Mouse (Mus musculus) small intestine, adult 2 months (tissue): ENCODE measurements around the gene Robo4. TPM values are rescaled to one million over a fixed set of nuclear protein-coding genes. Genes with fewer than 3 reads are reported as not detected.

Experiments
- H3K27ac ChIP-seq: fragments of 200-500 bp; 2 replicates; pipeline ENCODE4 v1.5.1; 2012; ENCODE audit warnings: low read depth, low read length, control low read depth, inconsistent platforms; ENCODE audit not compliant: insufficient read depth
- H3K27me3 ChIP-seq: fragments of 200-500 bp; 2 replicates; pipeline ENCODE4 v1.6.1; 2012; ENCODE audit warnings: mild to moderate bottlenecking, moderate library complexity, low read length, inconsistent platforms; ENCODE audit not compliant: control insufficient read depth, insufficient read depth
- H3K36me3 ChIP-seq: fragments of 200-500 bp; 2 replicates; pipeline ENCODE4 v1.6.1; 2012; ENCODE audit warnings: mild to moderate bottlenecking, low read length, control low read depth, inconsistent platforms; ENCODE audit not compliant: control insufficient read depth, insufficient read depth
- H3K4me1 ChIP-seq: fragments of 200-500 bp; 2 replicates; pipeline ENCODE4 v1.6.1; 2012; ENCODE audit warnings: low read length, inconsistent platforms, mixed read lengths; ENCODE audit not compliant: control insufficient read depth, insufficient read depth, insufficient read length
- H3K4me3 ChIP-seq: fragments of 200-500 bp; 2 replicates; pipeline ENCODE4 v1.5.1; 2012; ENCODE audit warnings: low read depth, mild to moderate bottlenecking, control low read depth, inconsistent platforms, low read length, moderate library complexity
- CTCF ChIP-seq: fragments of 200-500 bp; IDR thresholded peaks from 2 replicates; pipeline ENCODE4 v1.5.1; 2012; ENCODE audit warnings: low read depth, mild to moderate bottlenecking, control low read depth, inconsistent platforms, low read length, moderate library complexity, mixed read lengths; ENCODE audit not compliant: insufficient replicate concordance, insufficient read length; ENCODE audit errors: extremely low read depth
- POLR2A ChIP-seq: fragments of 200-500 bp; IDR thresholded peaks from 2 replicates; pipeline ENCODE4 v1.6.1; 2012; ENCODE audit warnings: low read depth, mild to moderate bottlenecking, control low read depth, inconsistent platforms, low read length, moderate library complexity
- WGBS: fragments of 180-500 bp; shearing (Covaris S2); methylation state at CpG from one replicate; pipeline ENCODE4 v1.1.7; 2018; 5-methylcytosine and 5-hydroxymethylcytosine counted together
- polyA plus RNA-seq: library from polyadenylated mRNA; depleted of rRNA; stranded (reverse); fragments of >200 nt; gene quantifications from 2 replicates; pipeline ENCODE4 v1.2.3, GENCODE M21; 2012

Gene Robo4
- polyA plus RNA-seq, 1 experiment, result 12.0 TPM

GRCm38 (mm10) chr9:37433823-37434560, 32.3 kb downstream of the Robo4 start:
- Histone ChIP-seq H3K36me3 (no peaks in the 10 kb centered on the region), H3K27ac (no peak overlapping the region), H3K27me3 (peaks cover 38% of the 10 kb centered on the region), H3K4me3 (no peak overlapping the region), H3K4me1 (peaks cover 6% of the 10 kb centered on the region; the same call in 1 of the 2 replicates)
- no peak for TF ChIP-seq POLR2A
- TF ChIP-seq CTCF, result no peak
- WGBS, result 4% methylated on average over 18 of the region's 18 CpGs

DNA sequence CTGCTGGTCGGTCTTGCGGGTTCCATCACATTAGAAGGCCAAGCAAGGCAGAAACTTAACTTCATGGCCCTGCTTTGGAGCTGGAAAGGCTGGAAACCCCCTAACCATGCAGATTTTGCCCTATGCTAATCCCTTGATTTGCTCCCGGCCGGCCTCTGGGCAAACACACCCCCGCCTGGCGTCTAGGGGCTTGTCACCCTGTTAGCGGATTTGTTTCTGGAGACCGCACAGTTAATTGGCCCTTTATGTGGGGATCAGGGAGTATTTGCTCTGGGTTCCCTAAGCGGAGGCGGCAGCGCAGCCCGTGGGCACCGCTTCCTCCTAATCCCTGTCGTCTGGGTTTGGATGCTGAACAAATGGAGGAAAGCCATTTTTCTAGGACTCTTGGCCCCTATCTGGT, 33.2 kb downstream of the Robo4 start:
- Histone ChIP-seq H3K36me3 (no peaks in the 10 kb centered on the region), H3K4me1 (peaks cover 3% of the 10 kb centered on the region; the same call in 1 of the 2 replicates), H3K27me3 (peaks cover 32% of the 10 kb centered on the region), H3K4me3 (no peak overlapping the region), H3K27ac (no peak overlapping the region)
- TF ChIP-seq POLR2A (no peak), CTCF (no peak)
- WGBS, result 9% methylated on average over 14 of the region's 14 CpGs

DNA sequence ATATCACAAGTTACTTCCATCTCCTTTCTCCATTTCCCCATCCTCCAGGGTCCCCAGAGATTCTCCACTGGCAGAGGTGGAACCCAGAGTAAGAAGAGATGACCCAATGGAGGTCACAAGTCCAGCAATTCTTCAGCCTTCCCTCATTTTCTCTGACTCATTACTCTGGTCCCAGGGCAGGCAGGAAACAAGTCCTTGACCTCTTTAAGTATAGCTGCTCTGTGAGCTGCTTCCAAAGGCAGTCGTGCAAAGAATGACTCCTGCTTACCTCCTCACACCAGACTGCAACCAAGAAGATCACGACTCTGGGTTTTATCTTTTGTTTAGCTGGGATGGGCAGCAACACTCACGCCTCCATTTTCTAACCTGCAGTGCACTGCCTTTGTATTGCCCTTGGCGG, 33.9 kb downstream of the Robo4 start:
- 9% methylated on average over 4 of the region's 4 CpGs for WGBS
- H3K27me3 ChIP-seq, result peaks cover 32% of the 10 kb centered on the region
- H3K4me1 ChIP-seq, result peaks cover 3% of the 10 kb centered on the region; the same call in 1 of the 2 replicates
- no peak overlapping the region for H3K27ac ChIP-seq
- H3K4me3 ChIP-seq, result no peak overlapping the region
- H3K36me3 ChIP-seq, result no peaks in the 10 kb centered on the region
- TF ChIP-seq CTCF (no peak), POLR2A (no peak)

GRCm38 (mm10) chr9:37437772-37438735, 36.4 kb downstream of the Robo4 start:
- Histone ChIP-seq H3K4me3 (no peak overlapping the region), H3K4me1 (no peaks in the 10 kb centered on the region; the same call in 1 of the 2 replicates), H3K36me3 (no peaks in the 10 kb centered on the region), H3K27ac (no peak overlapping the region), H3K27me3 (peaks cover 23% of the 10 kb centered on the region)
- TF ChIP-seq POLR2A (no peak), CTCF (no peak)
- 56% methylated on average over 3 of the region's 3 CpGs for WGBS

GRCm38 (mm10) chr9:37452401-37452800, 50.7 kb downstream of the Robo4 start:
- Histone ChIP-seq H3K27ac (no peak overlapping the region), H3K27me3 (peaks cover 33% of the 10 kb centered on the region), H3K36me3 (no peaks in the 10 kb centered on the region), H3K4me3 (no peak overlapping the region), H3K4me1 (no peaks in the 10 kb centered on the region)
- 2% methylated on average over 5 of the region's 5 CpGs for WGBS
- TF ChIP-seq CTCF (no peak), POLR2A (no peak)

- 49% methylated on average over 4 of the region's 4 CpGs for WGBS
- TF ChIP-seq POLR2A (no peak), CTCF (no peak)
- H3K4me3 ChIP-seq, result no peak overlapping the region
- H3K27ac ChIP-seq, result no peak overlapping the region
- no peaks in the 10 kb centered on the region for H3K4me1 ChIP-seq
- H3K36me3 ChIP-seq, result no peaks in the 10 kb centered on the region
- H3K27me3 ChIP-seq, result peaks cover 41% of the 10 kb centered on the region
Observed at GRCm38 (mm10) chr9:37453328-37453727, 51.6 kb downstream of the Robo4 start.

GRCm38 (mm10) chr9:37454011-37454492, 52.4 kb downstream of the Robo4 start:
- WGBS, result 27% methylated on average over 6 of the region's 6 CpGs
- H3K27me3 ChIP-seq, result peaks cover 46% of the 10 kb centered on the region
- no peaks in the 10 kb centered on the region for H3K36me3 ChIP-seq
- no peaks in the 10 kb centered on the region for H3K4me1 ChIP-seq
- H3K4me3 ChIP-seq, result no peak overlapping the region
- TF ChIP-seq POLR2A (no peak), CTCF (no peak)
- H3K27ac ChIP-seq, result no peak overlapping the region
